Mouse (Mus musculus): ENCODE results near the gene BC061212. TPM values are rescaled to one million over a fixed set of nuclear protein-coding genes. Genes with fewer than 3 reads are reported as not detected.
"Not testable (repeated sequence)": the region's sequence is repeated elsewhere in the genome, so short reads cannot be mapped to it uniquely, and the experiment has no call there.

BC061212 gene
- not detected in 2 replicates for polyA plus RNA-seq (2015; fragmentation: Nextera tagmentation; extraction: Ambion mirVana)

GRCm38 (mm10) chr5:94070445-94070844 is at the start of gene BC061212:
Gene BC061212, minus strand, starts transcription at chr5:94070545.
- not testable (repeated sequence) for H3K4me2 ChIP-seq (replicated peaks); H3K4me3 ChIP-seq; H3K4me1 ChIP-seq; H3K9me3 ChIP-seq; H3K27me3 ChIP-seq; ATAC-seq (replicated peaks); H3K27ac ChIP-seq (replicated peaks); H3K36me3 ChIP-seq; H3K9ac ChIP-seq (replicated peaks)
- WGBS = no CpG with 5 or more reads among the region's 1 CpGs

GRCm38 (mm10) chr5:94076085-94076484 is 5.7 kb upstream of the BC061212 start, which contains the start of gene Gm6351:
Gene Gm6351, plus strand, starts transcription at chr5:94076385.
- H3K4me2 ChIP-seq (replicated peaks); H3K4me1 ChIP-seq; H3K27ac ChIP-seq (replicated peaks); H3K9ac ChIP-seq (replicated peaks); H3K36me3 ChIP-seq; H3K27me3 ChIP-seq; H3K9me3 ChIP-seq; H3K4me3 ChIP-seq; ATAC-seq (replicated peaks): not testable (repeated sequence)
- WGBS = no CpG with 5 or more reads among the region's 3 CpGs

Other genes starting within 250 kb of the BC061212 start
- gene Gm7792, start 226.8 kb downstream of the BC061212 start, polyA plus RNA-seq (2015; fragmentation: Nextera tagmentation; extraction: Ambion mirVana) = not detected in 2 replicates
- gene Gm16429, start 141.5 kb downstream of the BC061212 start, polyA plus RNA-seq (2015; fragmentation: Nextera tagmentation; extraction: Ambion mirVana) = not detected in 2 replicates
- not detected in 2 replicates for gene Gm6351, start 5.8 kb upstream of the BC061212 start, polyA plus RNA-seq (2015; fragmentation: Nextera tagmentation; extraction: Ambion mirVana)
- not detected in 2 replicates for gene Gm3106, start 147.5 kb upstream of the BC061212 start, polyA plus RNA-seq (2015; fragmentation: Nextera tagmentation; extraction: Ambion mirVana)
- not detected in 2 replicates for gene A430089I19Rik, start 236.3 kb upstream of the BC061212 start, polyA plus RNA-seq (2015; fragmentation: Nextera tagmentation; extraction: Ambion mirVana)
- not detected in 2 replicates for gene Gm6502, start 243.9 kb upstream of the BC061212 start, polyA plus RNA-seq (2015; fragmentation: Nextera tagmentation; extraction: Ambion mirVana)